Mouse (Mus musculus) yolk sac, embryonic 10.5 days (tissue): ENCODE measurements around the gene Tnfaip8l2.
A peak's percentile ranks its signal among the peaks of the same experiment; 100 is the strongest.
"Not testable (repeated sequence)": the region's sequence is repeated elsewhere in the genome, so short reads cannot be mapped to it uniquely, and the experiment has no call there.

ENCODE experiments used
- DNase-seq: peaks from one replicate; pipeline ENCODE4 v3.0.0-alpha.2; 2017; ENCODE audit warnings: low spot score

Tnfaip8l2 gene

GRCm38 (mm10) chr3:95159987-95160963, 18.1 kb upstream of the Tnfaip8l2 start, which contains the start of gene Sema6c:
Gene Sema6c (plus strand): TSS chr3:95160457.
- DNase-seq = peak; percentile 90

GRCm38 (mm10) chr3:95159511-95159986, 17.4 kb upstream of the Tnfaip8l2 start:
- no peak for DNase-seq

DNA sequence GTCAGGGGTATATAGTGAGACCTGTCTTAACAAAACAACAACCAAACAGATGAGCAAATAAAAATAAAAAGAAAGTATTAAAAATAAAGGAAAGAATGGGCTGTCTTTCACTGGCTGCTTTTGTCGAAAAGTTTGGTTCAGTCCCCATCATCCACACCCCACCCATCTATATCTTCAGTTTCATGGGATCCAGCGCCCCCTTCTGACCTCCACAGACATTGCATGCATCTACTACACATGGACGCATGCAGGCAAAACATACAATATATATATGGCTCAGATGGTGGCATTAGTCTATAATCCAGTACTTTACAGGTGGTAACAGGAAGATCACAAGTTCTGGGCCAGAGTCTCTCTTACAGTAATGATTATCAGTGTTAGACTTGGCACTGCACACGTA, 11.7 kb upstream of the Tnfaip8l2 start:
- no peak for DNase-seq

DNA sequence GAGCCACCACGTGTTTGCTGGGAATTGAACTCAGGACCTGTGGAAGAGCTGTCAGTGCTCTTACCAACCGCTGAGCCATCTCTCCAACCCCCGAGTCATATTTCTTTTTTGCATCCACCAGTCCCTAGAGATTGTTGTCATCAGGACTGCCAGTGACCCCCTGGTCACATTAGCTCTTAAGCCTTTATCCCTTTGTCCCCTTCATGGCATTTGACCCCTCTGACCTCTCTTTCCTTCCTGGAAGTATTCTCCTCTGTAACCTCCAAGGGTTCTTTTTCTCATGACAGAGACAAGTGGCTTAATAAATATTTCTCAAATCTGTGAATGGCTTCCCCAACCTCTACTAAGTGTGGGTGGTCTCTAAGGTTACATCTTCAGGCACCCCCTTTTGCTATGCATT, 5.8 kb upstream of the Tnfaip8l2 start:
- DNase-seq = no peak

DNA sequence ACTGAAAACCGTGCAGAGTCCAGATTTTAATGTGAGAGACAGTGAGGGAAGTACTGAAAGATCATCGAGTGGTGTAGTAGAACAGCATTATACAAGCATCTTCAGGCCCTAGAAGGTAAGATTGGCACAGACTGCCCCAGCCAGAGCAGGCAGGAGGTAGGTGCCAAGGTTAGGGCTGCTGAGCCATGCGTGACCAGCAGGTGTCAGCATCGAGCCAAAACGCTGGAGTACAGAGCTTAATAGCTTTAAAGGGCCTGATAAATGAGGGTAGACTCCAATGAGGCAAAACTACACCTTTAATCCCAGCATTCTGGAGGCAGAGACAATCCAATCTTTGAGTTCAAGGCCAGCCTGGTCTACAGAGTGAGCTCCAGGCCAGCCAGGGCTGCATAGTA, 454 bp upstream of the Tnfaip8l2 start:
- DNase-seq = peak; percentile 62

DNA sequence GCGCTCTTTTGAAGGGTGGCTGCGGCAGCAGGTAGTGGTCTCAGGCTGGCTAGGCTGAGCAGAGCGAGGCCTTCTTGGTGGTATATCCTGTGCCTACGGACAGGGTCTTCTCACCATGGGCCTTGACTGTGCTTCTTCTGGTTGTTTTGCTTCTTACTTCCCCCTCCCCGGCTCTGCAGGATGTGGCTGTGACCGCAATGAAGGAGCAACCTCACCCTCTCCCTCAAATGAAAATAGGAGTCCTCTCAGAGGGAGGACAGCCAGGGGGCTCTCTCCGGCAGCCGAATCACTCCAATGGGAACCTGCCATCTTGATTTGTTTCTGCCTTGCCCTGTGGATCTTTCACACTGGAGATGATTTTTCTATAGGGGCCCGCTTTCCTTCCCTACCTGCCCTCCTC, 686 bp downstream of the Tnfaip8l2 start:
- no peak for DNase-seq

GRCm38 (mm10) chr3:95140795-95141194, 1.4 kb downstream of the Tnfaip8l2 start:
- no peak for DNase-seq

- DNase-seq = no peak
Observed at GRCm38 (mm10) chr3:95140289-95140595, 1.9 kb downstream of the Tnfaip8l2 start.

- DNase-seq = peak; percentile 66
Observed at GRCm38 (mm10) chr3:95139586-95140288, 2.4 kb downstream of the Tnfaip8l2 start.

DNA sequence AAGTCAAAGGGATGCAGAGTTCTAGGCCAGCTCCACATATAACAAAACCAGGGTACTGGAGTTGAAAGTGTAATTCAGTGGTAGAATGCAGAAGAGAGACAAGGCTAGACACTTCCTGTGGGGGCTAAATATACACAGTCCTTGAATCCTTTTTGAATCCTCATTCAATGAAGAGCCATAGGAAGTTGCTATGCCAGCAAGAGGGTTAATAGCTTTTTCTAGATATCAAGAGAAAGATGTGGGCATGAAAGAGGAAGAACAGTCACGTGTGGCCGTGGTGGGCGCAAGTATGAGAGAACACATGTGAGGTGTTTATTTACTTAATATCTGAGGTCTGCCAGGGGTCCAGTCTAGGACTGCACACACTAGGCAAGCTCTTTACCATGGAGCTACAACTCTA, 5.8 kb downstream of the Tnfaip8l2 start:
- DNase-seq = no peak

GRCm38 (mm10) chr3:95135433-95136052, 6.6 kb downstream of the Tnfaip8l2 start:
- no peak for DNase-seq

DNA sequence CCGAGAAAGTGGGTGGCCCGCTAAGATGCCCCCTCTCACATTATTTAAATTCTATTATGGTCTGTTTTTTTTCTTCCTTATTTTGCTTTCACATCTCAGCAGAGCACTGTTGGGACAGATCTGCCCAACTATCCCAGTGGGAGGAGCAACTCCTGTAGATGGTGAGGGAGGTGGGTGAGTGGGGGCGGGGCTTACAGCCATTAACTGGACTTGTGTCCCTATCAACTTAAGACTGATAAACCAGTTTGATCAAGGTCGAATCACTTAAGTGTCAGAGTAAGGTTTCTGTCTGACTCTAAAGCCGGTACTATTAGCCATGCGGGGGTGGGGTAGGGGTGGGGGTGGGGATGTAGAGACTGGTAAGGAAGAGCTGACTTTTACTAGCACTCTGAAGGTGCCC, 7.1 kb downstream of the Tnfaip8l2 start:
- DNase-seq = peak; percentile 40

GRCm38 (mm10) chr3:95134133-95134532, 8.0 kb downstream of the Tnfaip8l2 start:
- DNase-seq = not testable (repeated sequence)

GRCm38 (mm10) chr3:95133680-95134101, 8.5 kb downstream of the Tnfaip8l2 start, which contains the start of the genes Scnm1 and Lysmd1:
Gene Scnm1 (minus strand): TSS chr3:95134011.
Gene Lysmd1 (plus strand): TSS chr3:95134088.
- DNase-seq = peak; percentile 91

DNA sequence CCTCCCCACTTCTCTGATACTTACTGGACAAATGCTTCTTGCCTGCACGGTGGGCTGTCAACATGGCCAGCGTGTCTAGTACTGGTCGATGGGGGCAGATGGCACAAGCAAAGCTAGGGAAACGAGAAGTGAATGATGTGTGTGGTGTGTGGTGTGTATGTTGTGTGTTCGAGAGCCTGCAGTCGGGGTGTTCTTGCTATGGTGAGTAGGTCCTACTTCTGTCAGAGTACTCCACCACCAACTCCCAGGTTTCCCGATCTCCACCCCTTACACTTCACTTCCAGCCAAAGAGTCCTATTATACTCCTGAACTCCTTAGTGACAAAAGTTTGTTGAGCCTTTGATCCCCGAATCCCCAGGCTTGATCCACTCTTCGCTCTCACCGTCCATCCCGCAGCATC, 9.0 kb downstream of the Tnfaip8l2 start:
- DNase-seq = no peak

DNA sequence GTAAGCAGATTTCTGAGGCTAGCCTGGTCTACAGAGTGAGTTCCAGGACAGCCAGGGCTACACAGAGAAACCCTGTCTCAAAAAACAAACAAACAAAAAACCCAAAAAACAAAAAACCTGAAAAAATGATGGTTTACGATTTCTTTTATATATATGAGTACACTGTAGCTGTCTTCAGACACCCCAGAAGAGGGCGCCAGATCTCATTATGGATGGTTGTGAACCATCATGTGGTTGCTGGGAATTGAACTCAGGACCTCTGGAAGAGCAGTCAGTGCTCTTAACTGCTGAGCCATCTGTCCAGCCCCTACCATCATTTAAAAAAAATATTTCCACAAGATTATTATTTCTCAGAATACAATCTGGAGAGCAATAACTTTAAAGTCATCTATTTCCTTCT, 9.8 kb downstream of the Tnfaip8l2 start:
- DNase-seq = not testable (repeated sequence)

- no peak for DNase-seq
Observed at GRCm38 (mm10) chr3:95130081-95130480, 12.1 kb downstream of the Tnfaip8l2 start.

GRCm38 (mm10) chr3:95129226-95129651, 12.9 kb downstream of the Tnfaip8l2 start:
- no peak for DNase-seq

- DNase-seq = no peak
Observed at GRCm38 (mm10) chr3:95124972-95125371, 17.2 kb downstream of the Tnfaip8l2 start.

DNA sequence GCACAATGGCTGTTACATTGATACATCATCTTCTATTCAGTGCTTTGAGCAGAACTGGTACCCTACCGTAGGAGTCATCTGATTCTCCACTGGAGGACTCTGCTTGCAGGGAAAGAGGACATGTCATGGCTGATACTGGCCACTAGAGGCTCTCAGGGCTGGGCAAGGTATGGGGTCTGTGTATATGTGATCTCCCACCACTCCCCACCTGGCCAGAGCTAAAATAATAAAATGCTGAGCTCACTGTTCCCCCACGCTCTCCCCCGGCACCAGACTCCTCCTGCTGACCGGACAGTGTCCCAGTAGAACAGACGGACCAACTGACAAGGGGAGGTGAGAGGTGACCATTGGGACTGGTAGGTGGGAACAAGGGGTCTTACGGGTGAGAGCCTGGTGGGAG, 17.9 kb downstream of the Tnfaip8l2 start, which contains the start of gene Tmod4:
Gene Tmod4, plus strand, starts transcription at position 231 of the 400 bp plus-strand sequence.
- no peak for DNase-seq

GRCm38 (mm10) chr3:95121580-95121979, 20.6 kb downstream of the Tnfaip8l2 start:
- no peak for DNase-seq

DNA sequence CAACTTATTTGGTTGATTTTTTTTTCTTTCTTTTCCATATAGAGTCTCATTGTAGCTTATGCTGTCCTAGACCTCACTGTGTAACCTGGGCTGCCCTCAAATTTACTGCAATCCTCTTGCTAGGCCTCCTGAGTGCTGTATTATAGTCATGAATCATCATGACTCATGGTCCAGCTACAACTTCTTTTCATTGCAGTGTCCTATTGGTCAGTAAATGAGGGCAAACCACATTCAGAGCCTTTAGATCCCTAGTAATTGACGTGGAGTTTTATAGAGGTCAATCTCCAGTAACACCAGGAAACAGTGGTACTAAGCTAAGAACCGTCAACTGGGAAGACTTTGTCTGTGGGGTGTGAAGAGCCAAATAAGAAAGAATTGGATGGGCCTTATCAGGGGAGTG, 24.4 kb downstream of the Tnfaip8l2 start:
- no peak for DNase-seq
